Mouse (Mus musculus): ENCODE results near the gene Hs2st1. TPM values are rescaled to one million over a fixed set of nuclear protein-coding genes. Genes with fewer than 3 reads are reported as not detected.

Gene Hs2st1
- total RNA-seq, 1 experiment from 2014 or later, result 17.8 TPM

DNA sequence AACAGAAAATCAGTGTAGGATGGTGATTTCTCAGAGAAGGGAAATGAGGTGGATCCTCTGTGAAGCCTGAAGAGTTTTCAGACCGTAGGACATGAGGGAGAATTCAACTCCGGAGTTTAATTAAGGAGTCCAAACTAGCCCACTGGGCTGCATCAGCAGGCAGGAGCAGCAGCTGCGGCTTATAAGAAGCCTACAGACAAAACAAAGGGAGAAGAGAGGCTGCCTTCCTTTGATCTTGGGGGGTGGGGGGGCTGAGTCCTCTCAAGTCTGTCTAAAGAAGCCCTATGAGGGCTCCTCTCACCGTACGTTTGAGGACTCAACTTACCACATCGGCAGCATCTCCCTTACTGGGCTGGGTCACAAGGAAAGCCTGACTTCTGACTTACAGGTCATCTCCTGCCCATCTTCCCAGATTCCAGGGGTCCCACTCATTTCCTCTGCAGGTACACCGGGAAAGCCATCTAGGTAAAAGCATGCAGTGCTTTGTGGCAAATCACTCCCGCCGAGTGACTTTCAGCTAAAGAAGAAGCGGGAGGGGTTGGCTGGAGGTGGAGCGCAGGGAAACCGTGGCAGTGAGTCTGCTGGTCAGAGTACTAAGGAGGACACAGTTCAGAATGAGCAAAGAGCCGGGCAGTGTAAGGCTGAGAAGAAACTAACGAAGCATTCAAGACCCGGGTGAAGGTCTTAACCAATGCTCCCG lies 13.2 kb downstream of the Hs2st1 start:
- ATAC-seq (replicated peaks; ENCODE audit: low read depth, poor library complexity, severe bottlenecking), result no peak

DNA sequence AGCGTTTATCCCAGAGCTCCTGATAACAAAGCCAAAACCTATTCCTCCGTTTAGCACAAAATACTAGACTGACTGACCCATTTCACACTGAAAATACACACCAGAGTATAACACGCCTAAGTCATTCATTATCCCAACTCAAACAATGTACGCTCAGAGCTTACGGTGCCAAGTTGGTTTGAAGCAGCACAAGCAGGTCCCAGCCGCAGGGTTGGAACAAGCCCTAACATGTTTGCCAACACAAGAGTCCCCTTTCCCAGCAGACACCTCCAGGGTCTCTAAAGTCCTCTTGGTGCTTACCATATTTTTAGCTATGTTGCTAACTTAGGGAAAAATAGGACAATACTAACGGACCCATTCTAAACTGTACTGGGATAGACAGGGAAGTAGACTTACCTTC lies 14.8 kb downstream of the Hs2st1 start:
- no peak for ATAC-seq (replicated peaks; ENCODE audit: low read depth, poor library complexity, severe bottlenecking)

DNA sequence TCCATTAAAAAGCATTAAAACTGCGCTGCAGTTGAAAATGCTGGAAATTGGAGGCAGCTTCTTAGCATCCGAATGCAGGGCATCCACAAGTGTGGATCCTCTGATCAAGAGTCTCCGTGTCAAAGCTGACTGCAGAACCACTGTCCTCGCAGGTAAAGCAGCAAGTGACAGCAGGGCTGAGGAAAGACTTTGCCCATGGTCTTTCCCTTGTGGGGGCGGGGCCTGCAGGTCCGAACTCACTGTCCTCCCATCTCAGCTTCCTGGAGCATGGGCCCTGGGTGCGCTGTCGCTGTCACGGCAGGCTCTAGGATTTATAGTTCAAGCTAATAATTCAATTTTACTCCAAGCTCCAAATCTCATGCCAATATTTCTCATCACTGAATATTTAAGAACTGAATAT lies 15.5 kb downstream of the Hs2st1 start:
- ATAC-seq (replicated peaks; ENCODE audit: low read depth, poor library complexity, severe bottlenecking), result no peak

DNA sequence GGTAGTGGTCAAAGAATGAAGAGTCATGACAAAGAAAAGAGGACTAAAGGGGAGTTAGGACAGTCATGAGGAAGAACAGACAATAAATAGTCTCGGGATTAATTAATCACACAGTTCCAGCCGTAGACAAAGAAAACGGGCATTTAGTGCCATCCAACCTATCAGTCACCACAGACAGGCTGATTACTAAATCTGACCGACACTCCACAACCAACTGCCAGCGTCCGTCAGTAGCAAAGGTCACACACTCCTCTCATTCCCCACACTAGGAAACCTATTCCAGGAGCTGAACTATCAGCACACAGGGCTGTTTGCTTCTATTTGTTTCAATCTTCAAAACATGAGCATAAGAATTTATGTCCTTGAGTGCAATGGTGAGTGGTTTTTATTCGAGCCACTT lies 16.0 kb downstream of the Hs2st1 start:
- no peak for ATAC-seq (replicated peaks; ENCODE audit: low read depth, poor library complexity, severe bottlenecking)

DNA sequence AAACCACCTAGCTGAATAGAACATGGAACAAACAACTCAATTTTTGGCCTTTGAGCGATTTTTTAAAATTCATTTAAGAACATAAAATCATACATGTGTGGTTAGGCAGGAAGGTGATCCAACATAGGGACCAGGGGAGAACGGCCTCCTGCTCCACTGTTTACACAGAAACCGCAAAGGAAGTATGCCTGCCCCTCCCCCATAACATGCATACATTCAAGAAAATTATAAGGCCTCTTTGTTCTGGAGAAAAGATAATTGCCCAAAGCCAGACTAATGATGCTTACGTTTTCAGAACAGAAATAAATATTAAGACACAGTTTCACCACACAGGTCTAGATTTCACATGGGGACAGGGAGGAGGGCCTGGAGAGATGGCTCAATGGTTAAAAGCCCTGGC lies 18.6 kb downstream of the Hs2st1 start:
- peak; percentile 27; the same call in 1 of the 2 replicates for ATAC-seq (replicated peaks; ENCODE audit: low read depth, poor library complexity, severe bottlenecking)

- ATAC-seq (replicated peaks; ENCODE audit: low read depth, poor library complexity, severe bottlenecking), result no peak
These were observed 19.3 kb downstream of the Hs2st1 start for GRCm38 (mm10) chr3:144550659-144551058.

GRCm38 (mm10) chr3:144550036-144550435 lies 19.9 kb downstream of the Hs2st1 start:
- ATAC-seq (replicated peaks; ENCODE audit: low read depth, poor library complexity, severe bottlenecking), result no peak

- ATAC-seq (replicated peaks; ENCODE audit: low read depth, poor library complexity, severe bottlenecking), result no peak
These were observed 21.7 kb downstream of the Hs2st1 start for GRCm38 (mm10) chr3:144548186-144548845.

- ATAC-seq (replicated peaks; ENCODE audit: low read depth, poor library complexity, severe bottlenecking), result peak; percentile 77
These were observed 23.5 kb downstream of the Hs2st1 start for GRCm38 (mm10) chr3:144546490-144546889.

DNA sequence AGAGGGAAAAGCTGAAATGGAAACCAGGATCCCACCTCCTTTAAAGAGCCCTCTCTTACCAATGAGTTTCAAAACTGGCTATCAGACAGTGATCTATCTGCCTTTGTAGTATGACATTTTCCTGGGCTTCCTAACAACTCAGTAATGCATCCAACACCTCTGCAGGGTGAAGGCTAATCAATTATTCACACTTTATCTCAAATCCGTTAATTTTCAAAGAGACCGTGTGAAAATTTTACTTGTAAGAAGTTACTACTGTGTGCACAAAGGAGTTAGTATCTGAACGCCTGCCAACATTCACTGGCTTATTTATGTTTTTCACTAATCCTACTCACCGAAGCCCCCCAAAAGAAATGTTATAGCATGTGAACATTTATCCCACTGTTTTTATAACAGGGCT lies 24.1 kb downstream of the Hs2st1 start:
- ATAC-seq (replicated peaks; ENCODE audit: low read depth, poor library complexity, severe bottlenecking), result no peak

- ATAC-seq (replicated peaks; ENCODE audit: low read depth, poor library complexity, severe bottlenecking), result no peak
These were observed 24.8 kb downstream of the Hs2st1 start for GRCm38 (mm10) chr3:144545152-144545551.

GRCm38 (mm10) chr3:144541906-144542438 lies 28.0 kb downstream of the Hs2st1 start:
- ATAC-seq (replicated peaks; ENCODE audit: low read depth, poor library complexity, severe bottlenecking), result no peak

GRCm38 (mm10) chr3:144540805-144541204 lies 29.2 kb downstream of the Hs2st1 start:
- no peak for ATAC-seq (replicated peaks; ENCODE audit: low read depth, poor library complexity, severe bottlenecking)

DNA sequence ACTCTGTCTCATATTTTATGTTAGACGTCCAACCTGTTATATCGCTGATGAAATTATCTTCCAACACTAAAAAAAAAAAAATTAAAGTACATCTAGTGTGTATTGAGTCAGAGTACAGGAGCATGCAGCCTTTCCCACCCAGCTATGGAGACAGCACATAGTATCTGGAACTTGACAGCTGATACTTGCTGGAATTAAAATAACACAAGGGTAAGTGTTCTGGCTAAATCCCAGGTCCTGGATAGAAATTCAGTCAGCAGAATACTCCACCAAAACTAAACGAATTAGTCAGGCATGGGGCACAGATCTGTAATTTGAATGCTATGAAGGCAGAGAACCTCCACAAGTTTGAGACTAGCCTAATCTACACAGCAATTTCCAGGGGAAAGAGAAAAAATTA lies 30.9 kb downstream of the Hs2st1 start:
- no peak for ATAC-seq (replicated peaks; ENCODE audit: low read depth, poor library complexity, severe bottlenecking)

DNA sequence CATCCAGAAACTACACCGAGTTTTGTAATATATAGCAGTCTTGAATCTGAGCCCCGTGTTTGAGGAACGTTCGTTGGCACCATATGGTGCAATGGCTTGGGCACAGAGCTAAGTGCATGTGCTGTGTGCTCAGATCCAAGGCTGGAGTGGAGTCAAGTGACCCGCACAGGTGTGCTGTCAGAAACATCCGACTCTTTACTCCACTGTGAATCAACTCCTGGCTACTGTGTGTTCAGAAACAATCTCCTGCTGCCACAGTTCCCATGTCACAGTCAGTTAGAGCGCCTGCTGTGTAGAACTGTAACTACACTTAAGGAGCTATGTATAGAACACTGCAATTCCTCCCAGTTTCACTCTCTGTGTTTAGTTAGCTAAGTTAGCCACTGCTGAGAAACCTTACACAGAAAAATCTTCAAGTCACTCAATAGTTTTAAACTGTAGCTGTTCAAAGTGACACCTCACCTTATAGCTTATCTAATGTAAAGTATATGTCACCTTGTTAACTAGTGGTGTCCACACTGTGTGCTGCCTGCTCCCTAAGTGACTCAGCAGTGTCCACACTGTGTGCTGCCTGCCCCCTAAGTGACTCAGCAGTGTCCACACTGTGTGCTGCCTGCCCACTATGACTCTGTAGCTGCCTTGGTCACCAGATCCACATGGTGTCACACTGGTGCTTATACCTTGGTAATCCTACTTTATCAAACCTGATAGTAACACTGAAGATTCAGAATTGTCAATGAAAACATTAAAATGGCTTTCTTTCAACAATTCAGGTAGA lies 32.7 kb downstream of the Hs2st1 start:
- 0 out of 2 replicates have a peak, but pooled peaks have one; percentile 47 for ATAC-seq (replicated peaks; ENCODE audit: low read depth, poor library complexity, severe bottlenecking)

GRCm38 (mm10) chr3:144535056-144535455 lies 34.9 kb downstream of the Hs2st1 start:
- no peak for ATAC-seq (replicated peaks; ENCODE audit: low read depth, poor library complexity, severe bottlenecking)

GRCm38 (mm10) chr3:144531023-144531422 lies 39.0 kb downstream of the Hs2st1 start:
- peak; percentile 62; the same call in 1 of the 2 replicates for ATAC-seq (replicated peaks; ENCODE audit: low read depth, poor library complexity, severe bottlenecking)

DNA sequence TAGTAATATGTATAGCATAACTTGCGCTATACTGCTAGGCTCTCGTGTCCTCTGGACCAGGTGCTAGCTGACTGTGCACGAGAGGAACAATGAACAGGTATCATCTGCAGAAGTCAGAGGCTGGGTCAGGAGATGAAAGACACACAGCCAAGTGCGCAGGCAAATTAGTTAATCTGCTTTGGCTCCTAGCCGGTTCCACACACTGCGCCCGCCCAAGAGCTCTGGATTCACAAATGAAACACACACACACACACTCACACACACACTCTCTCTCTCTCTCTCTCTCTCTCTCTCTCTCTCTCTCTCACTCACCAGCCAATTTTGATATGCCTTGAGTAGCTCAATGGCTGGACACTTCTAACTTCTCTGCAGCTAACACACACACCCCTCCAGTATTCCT lies 42.1 kb downstream of the Hs2st1 start:
- no peak for ATAC-seq (replicated peaks; ENCODE audit: low read depth, poor library complexity, severe bottlenecking)

DNA sequence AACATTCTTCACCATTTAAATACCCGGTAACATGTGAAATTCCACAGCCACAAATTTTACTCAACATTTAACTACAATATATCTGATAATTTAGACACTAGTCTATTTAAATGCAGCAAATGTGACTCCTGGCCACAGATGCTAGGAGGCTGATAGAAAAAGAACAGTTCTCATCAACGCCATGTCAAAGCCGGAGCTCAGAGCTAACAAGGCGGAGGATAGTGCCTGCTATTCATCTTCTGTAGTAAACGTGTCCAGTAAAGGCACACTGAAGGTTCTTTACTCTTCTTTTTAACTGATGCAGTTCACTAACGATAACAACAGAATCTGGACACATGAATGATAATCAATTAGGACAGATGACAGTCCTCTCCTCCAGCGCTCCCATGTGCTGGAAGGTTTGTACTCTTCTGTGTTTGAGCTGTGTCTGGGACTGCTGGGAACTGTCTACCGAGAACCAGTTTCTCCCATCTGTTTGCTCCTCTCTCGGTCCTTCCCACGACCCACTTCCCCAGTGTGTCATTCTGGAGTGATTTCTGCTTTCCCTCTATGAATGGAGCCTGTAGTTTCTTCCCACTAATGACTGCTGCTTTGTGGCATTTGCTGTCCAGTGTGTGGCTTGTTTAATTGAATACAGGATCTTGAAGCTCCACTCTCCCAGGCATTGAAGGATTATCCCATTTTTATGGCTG lies 50.3 kb downstream of the Hs2st1 start:
- ATAC-seq (replicated peaks; ENCODE audit: low read depth, poor library complexity, severe bottlenecking), result no peak

GRCm38 (mm10) chr3:144518917-144519316 lies 51.1 kb downstream of the Hs2st1 start:
- no peak for ATAC-seq (replicated peaks; ENCODE audit: low read depth, poor library complexity, severe bottlenecking)

Measured in common myeloid progenitor, adult 5-6 weeks (primary cell).